Mouse (Mus musculus) MEL (cell line): ENCODE measurements around the gene Copz1. TPM values are rescaled to one million over a fixed set of nuclear protein-coding genes. Genes with fewer than 3 reads are reported as not detected.

Experiments
- DNase-seq: peaks from one replicate; pipeline ENCODE4 v3.0.0; 2011; ENCODE audit warnings: low read depth, low spot score
- H3K27ac ChIP-seq: 2 replicates; pipeline ENCODE4 v1.5.1; 2012; ENCODE audit warnings: low read depth, mild to moderate bottlenecking, control low read depth, low read length, moderate library complexity; ENCODE audit not compliant: control insufficient read depth
- H3K27me3 ChIP-seq, 2 experiments: fragments of 150-350 bp in 1 of 2; sonication (generic) in 1 of 2; 2 replicates each; pipeline ENCODE4 v1.6.1; 2012; ENCODE audit warnings: low read length in 2 of 2, mild to moderate bottlenecking in 2 of 2, improper control_type of control experiment in 1 of 2, moderate library complexity in 1 of 2; ENCODE audit not compliant: insufficient read depth in 2 of 2, control insufficient read depth in 1 of 2
- H3K36me3 ChIP-seq, 2 experiments: 2 replicates each; pipeline ENCODE4 v1.6.1; 2012 to 2014; ENCODE audit warnings: low read length in 2 of 2, improper control_type of control experiment in 1 of 2, inconsistent platforms in 1 of 2, mild to moderate bottlenecking in 1 of 2; ENCODE audit not compliant: insufficient read depth in 2 of 2, control insufficient read depth in 1 of 2
- H3K4me1 ChIP-seq, 2 experiments: fragments of 150-350 bp in 1 of 2; sonication (generic) in 1 of 2; 2 replicates each; pipeline ENCODE4 v1.6.1; 2012; ENCODE audit warnings: low read length in 2 of 2, improper control_type of control experiment in 1 of 2, mild to moderate bottlenecking in 1 of 2; ENCODE audit not compliant: insufficient read depth in 2 of 2, control insufficient read depth in 1 of 2
- H3K4me3 ChIP-seq, 2 experiments: fragments of 150-350 bp in 1 of 2; sonication (generic) in 1 of 2; 2 replicates each; pipeline ENCODE4 v1.5.1; 2012; ENCODE audit warnings: low read depth in 2 of 2, low read length in 2 of 2, mild to moderate bottlenecking in 2 of 2, moderate library complexity in 2 of 2, control low read depth in 1 of 2, improper control_type of control experiment in 1 of 2; ENCODE audit not compliant: control insufficient read depth in 1 of 2, insufficient read depth in 1 of 2
- H3K79me2 ChIP-seq: 2 replicates; pipeline ENCODE4 v1.6.1; 2012; ENCODE audit warnings: mild to moderate bottlenecking, low read length, moderate library complexity; ENCODE audit not compliant: control insufficient read depth, poor library complexity, insufficient read depth
- H3K9ac ChIP-seq: 2 replicates; pipeline ENCODE4 v1.6.1; 2012; ENCODE audit warnings: low read depth, mild to moderate bottlenecking, control low read depth, low read length, moderate library complexity; ENCODE audit not compliant: control insufficient read depth, poor library complexity, severe bottlenecking
- H3K9me3 ChIP-seq: fragments of 150-350 bp; sonication (generic); replicated peaks from 2 replicates; pipeline ENCODE4 v1.6.1; 2012; ENCODE audit warnings: mild to moderate bottlenecking, low read length, improper control_type of control experiment, moderate library complexity; ENCODE audit not compliant: insufficient read depth
- BHLHE40 ChIP-seq: IDR thresholded peaks from 2 replicates; pipeline ENCODE4 v1.6.1; 2012; ENCODE audit warnings: low read depth, mild to moderate bottlenecking, inconsistent platforms, low read length, improper control_type of control experiment, borderline replicate concordance
- CTCF ChIP-seq, 3 experiments: IDR thresholded peaks in 2 of 3; conservative IDR thresholded peaks in 1 of 3; 2 replicates each; pipeline ENCODE4 v1.5.1; 2011 to 2012; ENCODE audit warnings: low read length in 3 of 3, low read depth in 2 of 3, mild to moderate bottlenecking in 2 of 3, improper control_type of control experiment in 1 of 3, inconsistent platforms in 1 of 3, mixed read lengths in 1 of 3, moderate library complexity in 1 of 3; ENCODE audit not compliant: control insufficient read depth in 1 of 3, insufficient read depth in 1 of 3, poor library complexity in 1 of 3, severe bottlenecking in 1 of 3
- E2F4 ChIP-seq: IDR thresholded peaks from 2 replicates; pipeline ENCODE4 v1.6.1; 2011; ENCODE audit warnings: low read depth, low read length, improper control_type of control experiment, borderline replicate concordance
- ETS1 ChIP-seq: IDR thresholded peaks from 2 replicates; pipeline ENCODE4 v1.6.1; 2012; ENCODE audit warnings: low read depth, mild to moderate bottlenecking, inconsistent platforms, low read length, improper control_type of control experiment, moderate library complexity
- GATA1 ChIP-seq: IDR thresholded peaks from 2 replicates; pipeline ENCODE4 v1.6.1; 2011; ENCODE audit warnings: low read depth, low read length, improper control_type of control experiment
- MAX ChIP-seq: IDR thresholded peaks from 2 replicates; pipeline ENCODE4 v1.6.1; 2011; ENCODE audit warnings: low read length, improper control_type of control experiment
- MXI1 ChIP-seq: IDR thresholded peaks from 2 replicates; pipeline ENCODE4 v1.6.1; 2011; ENCODE audit warnings: mild to moderate bottlenecking, low read depth, low read length, improper control_type of control experiment
- MYB ChIP-seq: IDR thresholded peaks from 2 replicates; pipeline ENCODE4 v1.6.1; 2011; ENCODE audit warnings: mild to moderate bottlenecking, low read depth, low read length, improper control_type of control experiment
- MYC ChIP-seq: IDR thresholded peaks from 2 replicates; pipeline ENCODE4 v1.6.1; 2011; ENCODE audit warnings: low read depth, mild to moderate bottlenecking, low read length, improper control_type of control experiment, moderate library complexity
- NRF1 ChIP-seq: IDR thresholded peaks from 2 replicates; pipeline ENCODE4 v1.6.1; 2014; ENCODE audit warnings: low read depth, mild to moderate bottlenecking, inconsistent platforms, low read length, improper control_type of control experiment, moderate library complexity; ENCODE audit not compliant: poor library complexity, insufficient read depth, severe bottlenecking
- POLR2A ChIP-seq, 2 experiments: IDR thresholded peaks; 2 replicates each; pipeline ENCODE4 v1.6.1; 2011 to 2012; ENCODE audit warnings: low read length in 2 of 2, mild to moderate bottlenecking in 2 of 2, control low read depth in 1 of 2, improper control_type of control experiment in 1 of 2, low read depth in 1 of 2, moderate library complexity in 1 of 2; ENCODE audit not compliant: control insufficient read depth in 1 of 2, insufficient read depth in 1 of 2, poor library complexity in 1 of 2
- POLR2AphosphoS5 ChIP-seq: IDR thresholded peaks from 2 replicates; pipeline ENCODE4 v1.6.1; 2012; ENCODE audit warnings: low read depth, borderline replicate concordance, mild to moderate bottlenecking, inconsistent platforms, low read length, moderate library complexity, mixed read lengths
- RAD21 ChIP-seq: IDR thresholded peaks from 2 replicates; pipeline ENCODE4 v1.6.1; 2011; ENCODE audit warnings: mild to moderate bottlenecking, low read depth, low read length, improper control_type of control experiment
- SIN3A ChIP-seq: IDR thresholded peaks from 2 replicates; pipeline ENCODE4 v1.6.1; 2012; ENCODE audit warnings: low read length, improper control_type of control experiment, inconsistent platforms
- SMC3 ChIP-seq: IDR thresholded peaks from 2 replicates; pipeline ENCODE4 v1.6.1; 2011; ENCODE audit warnings: low read depth, low read length, improper control_type of control experiment
- USF1 ChIP-seq: IDR thresholded peaks from 2 replicates; pipeline ENCODE4 v1.6.1; 2014; ENCODE audit warnings: low read depth, mild to moderate bottlenecking, inconsistent platforms, low read length, improper control_type of control experiment, moderate library complexity
- ZC3H11A ChIP-seq: IDR thresholded peaks from 2 replicates; pipeline ENCODE4 v1.6.1; 2012; ENCODE audit warnings: low read depth, mild to moderate bottlenecking, inconsistent platforms, low read length, improper control_type of control experiment
- ZKSCAN1 ChIP-seq: IDR thresholded peaks from 2 replicates; pipeline ENCODE4 v1.6.1; 2012; ENCODE audit warnings: low read depth, mild to moderate bottlenecking, inconsistent platforms, low read length, improper control_type of control experiment, moderate library complexity
- ZNF384 ChIP-seq: IDR thresholded peaks from 2 replicates; pipeline ENCODE4 v1.6.1; 2012; ENCODE audit warnings: low read depth, mild to moderate bottlenecking, inconsistent platforms, low read length, improper control_type of control experiment
- polyA plus RNA-seq, 2 experiments: library from polyadenylated mRNA; stranded (reverse) in 1 of 2; unstranded in 1 of 2; fragments of >175 nt in 1 of 2; fragments of >200 nt in 1 of 2; gene quantifications; 2 replicates each; pipeline versions ENCODE4 v1.2.1 to v1.2.4; 2012; ENCODE audit warnings: low replicate concordance in 2 of 2, low read depth in 1 of 2; ENCODE audit not compliant: insufficient read length in 2 of 2, insufficient read depth in 1 of 2, missing spikeins in 1 of 2
- total RNA-seq: library from RNA; depleted of rRNA; stranded (reverse); fragments of 300-350 nt; gene quantifications from 2 replicates; pipeline ENCODE4 v1.2.3, GENCODE M21; 2012

The Copz1 gene
- total and polyA plus RNA-seq, 3 experiments: 46.7 to 822 (median 117) TPM

DNA sequence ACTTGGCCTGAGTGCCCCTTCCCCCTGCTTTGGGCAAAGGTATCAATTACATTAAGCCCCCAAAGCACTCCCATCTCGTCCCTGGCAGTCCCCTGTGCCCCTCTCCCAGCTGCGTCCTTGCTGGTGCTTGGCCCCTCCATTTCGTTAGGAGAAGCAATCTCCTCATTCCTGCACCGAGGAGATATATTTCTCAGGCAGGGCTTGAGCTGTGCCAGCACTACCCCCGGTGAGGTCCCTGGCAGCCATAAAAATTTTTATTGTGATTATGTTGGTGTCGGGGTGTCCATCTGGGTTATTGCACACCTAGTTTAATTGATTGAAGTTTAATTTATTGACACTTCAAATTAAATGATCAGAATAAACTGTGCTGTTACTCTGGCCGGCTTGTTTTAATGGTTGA, 5.4 kb downstream of the Copz1 start:
- no peak for TF ChIP-seq ZKSCAN1
- no peak for TF ChIP-seq GATA1
- no peak for TF ChIP-seq POLR2AphosphoS5
- TF ChIP-seq E2F4: no peak
- TF ChIP-seq MYB: no peak
- TF ChIP-seq MYC: no peak
- TF ChIP-seq SIN3A: no peak
- no peak for TF ChIP-seq CTCF (IDR thresholded peaks at IDR 0.05 in 2 of 3, conservative IDR thresholded peaks at IDR 0.05 in 1 of 3; ENCODE audit: control insufficient read depth in 1 of 3, insufficient read depth in 1 of 3, low read depth in 2 of 3, low read length in 3 of 3, poor library complexity in 1 of 3, severe bottlenecking in 1 of 3)
- no peak for TF ChIP-seq SMC3
- TF ChIP-seq, all 39 proteins: peak for 0
- Histone ChIP-seq H3K27ac (no peak overlapping the region), H3K4me3 (no peak overlapping the region), H3K27me3 (no peaks in the 10 kb centered on the region), H3K79me2 (peaks cover 27% of the 10 kb centered on the region), H3K9me3 (no peaks in the 10 kb centered on the region), H3K9ac (no peak overlapping the region), H3K36me3 (peaks cover 0 to 22% of the 10 kb centered on the region in 2 experiments; a peak in 2 of 4 replicates), H3K4me1 (peaks cover 2 to 15% of the 10 kb centered on the region in 2 experiments; a peak in 3 of 4 replicates)
- DNase-seq: no peak

DNA sequence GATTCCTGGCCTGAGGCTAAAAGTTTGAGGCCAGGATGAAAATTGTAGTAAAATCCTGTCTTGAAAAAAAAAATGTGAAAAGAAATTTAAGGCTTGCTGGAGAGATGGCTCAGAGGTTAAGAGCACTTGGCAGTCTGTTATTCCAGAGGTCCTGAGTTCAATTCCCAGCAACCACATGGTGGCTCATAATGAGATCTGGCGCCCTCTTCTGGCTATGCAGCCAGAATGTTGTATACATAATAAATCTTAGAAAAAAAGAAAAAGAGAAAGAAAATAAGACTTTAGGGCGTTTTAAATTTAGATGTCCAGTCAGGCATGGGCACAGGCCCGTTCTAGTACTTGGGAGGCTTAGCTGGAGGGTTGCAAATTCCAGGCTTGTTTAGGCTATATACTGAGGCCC, 7.2 kb downstream of the Copz1 start:
- peak; percentile 57 for DNase-seq
- H3K9ac ChIP-seq: no peak overlapping the region

More for the DNA sequence above, 7.2 kb downstream of the Copz1 start:
- H3K9me3 ChIP-seq: no peaks in the 10 kb centered on the region
- peak; percentile 49 for TF ChIP-seq SMC3
- TF ChIP-seq SIN3A: no peak
- TF ChIP-seq CTCF (IDR thresholded peaks at IDR 0.05 in 2 of 3, conservative IDR thresholded peaks at IDR 0.05 in 1 of 3; ENCODE audit: control insufficient read depth in 1 of 3, insufficient read depth in 1 of 3, low read depth in 2 of 3, low read length in 3 of 3, poor library complexity in 1 of 3, severe bottlenecking in 1 of 3): peak; percentile 35 to 56 (median 46); a peak in 5 of 6 replicates
- no peak for TF ChIP-seq MXI1
- no peak for TF ChIP-seq POLR2AphosphoS5
- TF ChIP-seq USF1: no peak
- TF ChIP-seq BHLHE40: no peak
- peak; percentile 46; the same call in 1 of the 2 replicates for TF ChIP-seq ZNF384
- no peak for TF ChIP-seq ETS1
- TF ChIP-seq MAX: 0 out of 2 replicates have a peak, but pooled peaks have one; percentile 30
- no peak for TF ChIP-seq POLR2A (IDR thresholded peaks at IDR 0.05; ENCODE audit: control insufficient read depth in 1 of 2, insufficient read depth in 1 of 2, low read depth in 1 of 2, low read length in 2 of 2, poor library complexity in 1 of 2)
- no peak for TF ChIP-seq GATA1
- TF ChIP-seq MYC: 0 out of 2 replicates have a peak, but pooled peaks have one; percentile 67
- no peak for TF ChIP-seq NRF1
- TF ChIP-seq RAD21: peak; percentile 35
- 0 out of 2 replicates have a peak, but pooled peaks have one; percentile 4 for TF ChIP-seq ZC3H11A
- TF ChIP-seq, all 39 proteins: peak for 7
- Histone ChIP-seq H3K4me3 (no peak overlapping the region), H3K4me1 (peaks cover 2 to 9% of the 10 kb centered on the region in 2 experiments; a peak in 3 of 4 replicates), H3K79me2 (peaks cover 15% of the 10 kb centered on the region), H3K36me3 (peaks cover 0 to 13% of the 10 kb centered on the region in 2 experiments; a peak in 2 of 4 replicates), H3K27ac (no peak overlapping the region), H3K27me3 (no peaks in the 10 kb centered on the region)
